Mouse (Mus musculus): ENCODE results near the gene Fam83e. TPM values are rescaled to one million over a fixed set of nuclear protein-coding genes. Genes with fewer than 3 reads are reported as not detected.

The Fam83e gene
- polyA plus RNA-seq, 1 experiment from 2014 or later: 0.42 TPM

- Histone ChIP-seq H3K27me3 (ENCODE audit: control insufficient read depth, insufficient read depth, low read length) (no peaks in the 10 kb centered on the region), H3K27ac (ENCODE audit: low read depth, low read length) (no peak overlapping the region), H3K36me3 (ENCODE audit: control insufficient read depth, insufficient read depth, low read length) (peaks cover 10% of the 10 kb centered on the region), H3K9ac (ENCODE audit: low read length) (no peak overlapping the region), H3K9me3 (ENCODE audit: control insufficient read depth, low read length) (no peaks in the 10 kb centered on the region), H3K4me3 (ENCODE audit: low read depth, low read length) (no peak overlapping the region), H3K4me1 (ENCODE audit: control insufficient read depth, insufficient read depth, low read length) (peaks cover 50% of the 10 kb centered on the region), H3K4me2 (ENCODE audit: low read depth) (no peak overlapping the region)
- ATAC-seq (ENCODE audit: insufficient read depth, low FRiP score, low TSS enrichment): no peak
- no peak for DNase-seq (ENCODE audit: low spot score)
- 89% methylated on average over 22 of the region's 24 CpGs for WGBS
These were observed 9.5 kb upstream of the Fam83e start for GRCm38 (mm10) chr7:45711316-45712021.

- H3K4me2 ChIP-seq (ENCODE audit: low read depth): no peak overlapping the region
- H3K36me3 ChIP-seq (ENCODE audit: control insufficient read depth, insufficient read depth, low read length): peaks cover 10% of the 10 kb centered on the region
- H3K27ac ChIP-seq (ENCODE audit: low read depth, low read length): no peak overlapping the region
- no peak overlapping the region for H3K9ac ChIP-seq (ENCODE audit: low read length)
- WGBS: 90% methylated on average over 21 of the region's 21 CpGs
- ATAC-seq (ENCODE audit: insufficient read depth, low FRiP score, low TSS enrichment) (no peak), DNase-seq (ENCODE audit: low spot score) (no peak)
- H3K9me3 ChIP-seq (ENCODE audit: control insufficient read depth, low read length): no peaks in the 10 kb centered on the region
- peaks cover 50% of the 10 kb centered on the region for H3K4me1 ChIP-seq (ENCODE audit: control insufficient read depth, insufficient read depth, low read length)
- no peaks in the 10 kb centered on the region for H3K27me3 ChIP-seq (ENCODE audit: control insufficient read depth, insufficient read depth, low read length)
- H3K4me3 ChIP-seq (ENCODE audit: low read depth, low read length): no peak overlapping the region
These were observed 8.8 kb upstream of the Fam83e start for GRCm38 (mm10) chr7:45712022-45712757.

GRCm38 (mm10) chr7:45713396-45713795 lies 7.6 kb upstream of the Fam83e start:
- ATAC-seq (ENCODE audit: insufficient read depth, low FRiP score, low TSS enrichment) (no peak), DNase-seq (ENCODE audit: low spot score) (no peak)
- Histone ChIP-seq H3K9me3 (ENCODE audit: control insufficient read depth, low read length) (no peaks in the 10 kb centered on the region), H3K36me3 (ENCODE audit: control insufficient read depth, insufficient read depth, low read length) (peaks cover 10% of the 10 kb centered on the region), H3K4me2 (ENCODE audit: low read depth) (no peak overlapping the region), H3K9ac (ENCODE audit: low read length) (no peak overlapping the region), H3K4me3 (ENCODE audit: low read depth, low read length) (no peak overlapping the region), H3K27me3 (ENCODE audit: control insufficient read depth, insufficient read depth, low read length) (no peaks in the 10 kb centered on the region), H3K4me1 (ENCODE audit: control insufficient read depth, insufficient read depth, low read length) (peaks cover 39% of the 10 kb centered on the region), H3K27ac (ENCODE audit: low read depth, low read length) (no peak overlapping the region)
- WGBS: 91% methylated on average over 16 of the region's 16 CpGs

- H3K9ac ChIP-seq (ENCODE audit: low read length): no peak overlapping the region
- peaks cover 10% of the 10 kb centered on the region for H3K36me3 ChIP-seq (ENCODE audit: control insufficient read depth, insufficient read depth, low read length)
- H3K4me1 ChIP-seq (ENCODE audit: control insufficient read depth, insufficient read depth, low read length): peaks cover 37% of the 10 kb centered on the region
- peak overlapping the region; percentile 93 for H3K4me2 ChIP-seq (ENCODE audit: low read depth)
- WGBS: 87% methylated on average over 6 of the region's 6 CpGs
- DNase-seq (ENCODE audit: low spot score) (no peak), ATAC-seq (ENCODE audit: insufficient read depth, low FRiP score, low TSS enrichment) (no peak)
- no peak overlapping the region for H3K27ac ChIP-seq (ENCODE audit: low read depth, low read length)
- no peaks in the 10 kb centered on the region for H3K9me3 ChIP-seq (ENCODE audit: control insufficient read depth, low read length)
- no peaks in the 10 kb centered on the region for H3K27me3 ChIP-seq (ENCODE audit: control insufficient read depth, insufficient read depth, low read length)
- H3K4me3 ChIP-seq (ENCODE audit: low read depth, low read length): peak overlapping the region; percentile 72; the same call in 1 of the 2 replicates
These were observed 7.0 kb upstream of the Fam83e start for GRCm38 (mm10) chr7:45713881-45714520.

GRCm38 (mm10) chr7:45714630-45715089 lies 6.4 kb upstream of the Fam83e start:
- no peak for DNase-seq (ENCODE audit: low spot score)
- 13% methylated on average over 14 of the region's 14 CpGs for WGBS
- peak; percentile 46 for ATAC-seq (ENCODE audit: insufficient read depth, low FRiP score, low TSS enrichment)
- Histone ChIP-seq H3K9me3 (ENCODE audit: control insufficient read depth, low read length) (no peaks in the 10 kb centered on the region), H3K4me3 (ENCODE audit: low read depth, low read length) (peak overlapping the region; percentile 72), H3K4me2 (ENCODE audit: low read depth) (peak overlapping the region; percentile 93), H3K9ac (ENCODE audit: low read length) (peak overlapping the region; percentile 64), H3K36me3 (ENCODE audit: control insufficient read depth, insufficient read depth, low read length) (peaks cover 14% of the 10 kb centered on the region), H3K4me1 (ENCODE audit: control insufficient read depth, insufficient read depth, low read length) (peaks cover 34% of the 10 kb centered on the region), H3K27ac (ENCODE audit: low read depth, low read length) (no peak overlapping the region), H3K27me3 (ENCODE audit: control insufficient read depth, insufficient read depth, low read length) (no peaks in the 10 kb centered on the region)

GRCm38 (mm10) chr7:45715090-45715708 lies 5.8 kb upstream of the Fam83e start, which contains the start of gene Rpl18:
TSS of gene Rpl18 (plus strand) at chr7:45715457.
- H3K27ac ChIP-seq (ENCODE audit: low read depth, low read length): 0 out of 2 replicates have a peak within 1 kb of the TSS, but pooled peaks have one; percentile 35
- H3K4me3 ChIP-seq (ENCODE audit: low read depth, low read length): peak within 1 kb of the TSS; percentile 72
- no peaks in the 10 kb centered on the region for H3K27me3 ChIP-seq (ENCODE audit: control insufficient read depth, insufficient read depth, low read length)
- peak within 1 kb of the TSS; percentile 64 for H3K9ac ChIP-seq (ENCODE audit: low read length)
- peak; percentile 98 for DNase-seq (ENCODE audit: low spot score)
- WGBS: 8% methylated on average over 34 of the region's 34 CpGs
- ATAC-seq (ENCODE audit: insufficient read depth, low FRiP score, low TSS enrichment): peak; percentile 92
- peaks cover 18% of the 10 kb centered on the region for H3K36me3 ChIP-seq (ENCODE audit: control insufficient read depth, insufficient read depth, low read length)
- no peaks in the 10 kb centered on the region for H3K9me3 ChIP-seq (ENCODE audit: control insufficient read depth, low read length)
- peak within 1 kb of the TSS; percentile 93 for H3K4me2 ChIP-seq (ENCODE audit: low read depth)
- H3K4me1 ChIP-seq (ENCODE audit: control insufficient read depth, insufficient read depth, low read length): peaks cover 33% of the 10 kb centered on the region

- Histone ChIP-seq H3K4me2 (ENCODE audit: low read depth) (peak overlapping the region; percentile 93), H3K36me3 (ENCODE audit: control insufficient read depth, insufficient read depth, low read length) (peaks cover 18% of the 10 kb centered on the region), H3K27ac (ENCODE audit: low read depth, low read length) (0 out of 2 replicates have a peak overlapping the region, but pooled peaks have one; percentile 35), H3K9ac (ENCODE audit: low read length) (no peak overlapping the region), H3K27me3 (ENCODE audit: control insufficient read depth, insufficient read depth, low read length) (no peaks in the 10 kb centered on the region), H3K9me3 (ENCODE audit: control insufficient read depth, low read length) (no peaks in the 10 kb centered on the region), H3K4me3 (ENCODE audit: low read depth, low read length) (0 out of 2 replicates have a peak overlapping the region, but pooled peaks have one; percentile 16), H3K4me1 (ENCODE audit: control insufficient read depth, insufficient read depth, low read length) (peaks cover 33% of the 10 kb centered on the region)
- WGBS: 87% methylated on average over 19 of the region's 19 CpGs
- ATAC-seq (ENCODE audit: insufficient read depth, low FRiP score, low TSS enrichment) (no peak), DNase-seq (ENCODE audit: low spot score) (no peak)
These were observed 5.1 kb upstream of the Fam83e start for GRCm38 (mm10) chr7:45715741-45716459.

GRCm38 (mm10) chr7:45716460-45716857 lies 4.6 kb upstream of the Fam83e start:
- Histone ChIP-seq H3K4me2 (ENCODE audit: low read depth) (peak overlapping the region; percentile 93), H3K27me3 (ENCODE audit: control insufficient read depth, insufficient read depth, low read length) (no peaks in the 10 kb centered on the region), H3K4me1 (ENCODE audit: control insufficient read depth, insufficient read depth, low read length) (peaks cover 33% of the 10 kb centered on the region), H3K4me3 (ENCODE audit: low read depth, low read length) (peak overlapping the region; percentile 97; the same call in 1 of the 2 replicates), H3K9me3 (ENCODE audit: control insufficient read depth, low read length) (no peaks in the 10 kb centered on the region), H3K27ac (ENCODE audit: low read depth, low read length) (no peak overlapping the region), H3K36me3 (ENCODE audit: control insufficient read depth, insufficient read depth, low read length) (peaks cover 18% of the 10 kb centered on the region), H3K9ac (ENCODE audit: low read length) (no peak overlapping the region)
- DNase-seq (ENCODE audit: low spot score) (no peak), ATAC-seq (ENCODE audit: insufficient read depth, low FRiP score, low TSS enrichment) (no peak)
- WGBS: 95% methylated on average over 3 of the region's 3 CpGs
